Mouse (Mus musculus) embryonic fibroblast, embryonic 13.5 days (primary cell): ENCODE data around the gene Rassf7. TPM values are rescaled to one million over a fixed set of nuclear protein-coding genes. Genes with fewer than 3 reads are reported as not detected.
A peak's percentile ranks its signal among the peaks of the same experiment; 100 is the strongest.
"Not testable (repeated sequence)": the region's sequence is repeated elsewhere in the genome, so short reads cannot be mapped to it uniquely, and the experiment has no call there.

Experiments
- H3K27ac ChIP-seq: 2 replicates; pipeline ENCODE4 v1.5.1; 2012; ENCODE audit warnings: low read length, control low read depth, inconsistent platforms; ENCODE audit not compliant: insufficient read depth
- H3K4me1 ChIP-seq: 2 replicates; pipeline ENCODE4 v1.6.1; 2011; ENCODE audit warnings: low read length; ENCODE audit not compliant: control insufficient read depth, insufficient read depth
- H3K4me3 ChIP-seq: 2 replicates; pipeline ENCODE4 v1.5.1; 2011; ENCODE audit warnings: mild to moderate bottlenecking, control low read depth, low read length; ENCODE audit not compliant: insufficient read depth
- CTCF ChIP-seq: IDR thresholded peaks from 2 replicates; pipeline ENCODE4 v1.5.1; 2011; ENCODE audit warnings: mild to moderate bottlenecking, control low read depth, low read length, moderate library complexity, borderline replicate concordance; ENCODE audit not compliant: insufficient read depth
- POLR2A ChIP-seq: IDR thresholded peaks from 2 replicates; pipeline ENCODE4 v1.6.1; 2011; ENCODE audit warnings: low read depth, mild to moderate bottlenecking, control low read depth, low read length, moderate library complexity
- polyA plus RNA-seq: library from polyadenylated mRNA; stranded (reverse); fragments of >200 nt; gene quantifications from 2 replicates; pipeline ENCODE4 v1.2.4, GENCODE M21; 2011; ENCODE audit warnings: low read depth; ENCODE audit not compliant: missing spikeins, insufficient read length

Gene Rassf7
- polyA plus RNA-seq, 1 experiment: 5.8 TPM

DNA sequence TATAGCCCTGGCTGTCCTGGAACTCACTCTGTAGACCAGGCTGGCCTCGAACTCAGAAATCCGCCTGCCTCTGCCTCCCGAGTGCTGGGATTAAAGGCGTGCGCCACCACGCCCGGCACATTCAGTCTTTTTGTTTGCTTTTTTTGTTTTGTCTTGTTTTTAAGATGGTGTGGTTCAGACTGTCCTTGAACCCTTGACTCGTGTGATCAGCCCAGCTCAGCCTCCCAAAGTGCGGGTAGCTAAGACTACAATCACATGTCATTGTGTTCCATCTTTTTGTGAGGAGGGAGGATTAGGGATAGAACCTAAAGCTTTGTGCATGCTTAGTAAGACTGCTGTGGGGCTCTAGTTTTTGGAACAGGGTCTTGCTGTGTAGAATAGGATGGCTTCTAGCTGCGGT is 15.9 kb downstream of the Rassf7 start:
- TF ChIP-seq CTCF (no peak), POLR2A (no peak)
- H3K4me3 ChIP-seq: no peak overlapping the region
- no peak overlapping the region for H3K27ac ChIP-seq
- H3K4me1 ChIP-seq: no peaks in the 10 kb centered on the region

DNA sequence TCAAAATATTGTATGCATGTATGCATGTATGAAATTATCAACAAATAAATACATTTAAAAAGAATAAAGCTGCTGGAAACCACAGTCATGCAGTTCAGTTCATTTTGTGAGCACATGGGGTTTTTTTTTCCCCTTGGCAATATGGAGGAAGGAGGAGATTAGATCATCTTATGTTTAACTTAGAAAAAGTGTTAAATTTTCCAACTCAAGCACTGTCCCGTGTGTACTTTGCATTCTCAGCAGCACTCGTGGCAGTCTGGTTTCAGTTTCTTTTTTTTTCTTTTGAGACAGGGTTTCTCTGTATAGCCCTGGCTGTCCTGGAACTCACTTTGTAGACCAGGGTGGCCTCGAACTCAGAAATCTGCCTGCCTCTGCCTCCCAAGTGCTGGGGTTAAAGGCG is 34.8 kb downstream of the Rassf7 start:
- H3K4me3 ChIP-seq, H3K27ac ChIP-seq, H3K4me1 ChIP-seq: not testable (repeated sequence)

DNA sequence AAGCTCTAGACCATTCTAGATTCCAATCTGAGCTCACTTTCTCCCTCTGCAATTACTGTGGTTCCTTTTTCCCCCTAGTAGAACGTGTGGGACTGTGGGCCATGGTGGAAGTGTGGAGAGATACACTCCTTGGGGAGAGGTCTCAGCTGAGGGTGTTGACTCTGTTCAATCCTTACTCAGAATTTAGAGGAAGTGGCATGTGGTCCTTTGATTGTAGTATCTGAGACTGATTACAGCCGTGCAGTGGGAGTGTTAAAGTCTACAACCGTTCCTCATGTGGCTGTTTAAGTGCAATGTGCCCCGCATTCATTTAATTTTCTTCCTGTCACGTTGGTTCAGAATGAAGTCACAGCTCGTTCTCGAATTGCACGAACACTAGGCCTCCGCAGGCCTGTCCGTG is 40.5 kb downstream of the Rassf7 start:
- no peak for TF ChIP-seq CTCF
- TF ChIP-seq POLR2A: no peak
- no peaks in the 10 kb centered on the region for H3K4me1 ChIP-seq

DNA sequence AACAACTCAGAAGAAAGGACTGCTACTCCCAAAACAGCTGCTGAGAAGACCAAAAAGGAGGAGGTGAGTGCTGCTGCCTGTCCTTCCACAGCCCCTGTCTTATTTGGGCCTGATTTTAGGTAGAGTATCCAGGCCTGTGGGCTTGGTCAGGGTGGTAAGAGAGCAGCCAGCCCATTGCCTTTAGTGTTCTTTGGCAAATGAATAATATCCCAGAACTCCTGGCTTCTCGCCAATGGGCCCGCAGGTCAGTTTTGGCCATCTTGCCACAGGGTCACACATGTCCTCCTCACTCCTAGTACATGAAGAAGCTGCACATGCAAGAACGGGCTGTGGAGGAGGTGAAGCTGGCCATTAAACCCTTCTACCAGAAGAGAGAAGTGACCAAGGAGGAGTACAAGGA is 45.8 kb downstream of the Rassf7 start:
- Histone ChIP-seq H3K27ac (no peak overlapping the region), H3K4me1 (no peaks in the 10 kb centered on the region; the same call in 1 of the 2 replicates), H3K4me3 (no peak overlapping the region)
- TF ChIP-seq CTCF: no peak
- no peak for TF ChIP-seq POLR2A

More for the DNA sequence above, 40.5 kb downstream of the Rassf7 start:
- Histone ChIP-seq H3K4me3 (no peak overlapping the region), H3K27ac (no peak overlapping the region)

DNA sequence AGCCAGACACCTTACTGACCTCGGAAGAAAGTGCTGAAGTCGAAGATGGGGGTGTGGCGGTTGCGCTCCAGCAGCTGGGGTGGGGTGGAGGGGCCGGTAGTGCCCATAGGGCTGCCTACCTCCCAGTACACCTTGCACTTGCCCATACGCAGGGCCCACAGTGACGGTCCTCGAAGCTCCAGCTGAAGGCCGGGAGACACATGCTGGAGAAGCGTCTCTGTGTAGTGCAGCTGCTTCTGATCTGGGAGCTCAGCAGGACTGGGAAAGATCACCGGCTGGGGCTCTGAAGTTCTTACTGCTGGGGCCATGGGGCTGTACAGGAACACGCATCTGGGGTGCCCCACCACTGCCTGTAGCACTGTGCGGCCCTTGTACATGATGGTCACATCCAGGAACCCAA is 48.0 kb downstream of the Rassf7 start:
- no peaks in the 10 kb centered on the region; the same call in 1 of the 2 replicates for H3K4me1 ChIP-seq
- TF ChIP-seq POLR2A (no peak), CTCF (no peak)
- no peak overlapping the region for H3K27ac ChIP-seq
- H3K4me3 ChIP-seq: no peak overlapping the region

DNA sequence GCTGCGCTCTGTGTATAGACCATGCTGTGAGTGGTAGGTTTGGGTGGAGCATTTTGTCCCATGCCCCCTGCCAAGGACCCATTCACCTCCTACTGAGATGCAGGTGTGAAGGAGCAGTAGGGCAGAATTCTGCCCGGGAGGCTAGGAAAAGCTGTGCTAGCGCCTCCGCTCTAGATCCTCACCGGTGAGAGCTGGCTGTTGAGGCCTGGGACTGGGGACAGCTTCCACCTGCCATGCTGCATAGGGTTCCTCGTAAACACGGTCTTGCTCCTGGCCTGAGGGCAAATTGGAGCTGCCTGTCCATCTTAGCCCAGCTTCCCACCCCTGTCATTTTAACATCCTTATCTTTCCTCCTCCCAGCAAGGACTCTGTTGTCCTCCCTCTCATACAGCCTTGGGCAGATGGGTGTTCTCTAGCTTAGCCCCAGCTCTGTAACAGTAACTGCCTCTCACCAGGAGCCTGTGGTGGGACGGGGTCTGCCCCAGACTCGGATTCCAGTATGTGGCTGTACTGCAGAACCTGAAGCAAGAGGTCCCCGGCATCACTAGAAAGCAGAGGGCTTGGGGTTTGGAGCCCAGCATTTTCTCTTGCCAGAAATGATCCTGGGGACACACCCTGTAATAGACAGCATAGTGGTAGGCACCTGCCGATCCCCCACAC is 48.5 kb downstream of the Rassf7 start:
- no peak for TF ChIP-seq POLR2A
- TF ChIP-seq CTCF: no peak
- Histone ChIP-seq H3K4me1 (no peaks in the 10 kb centered on the region; the same call in 1 of the 2 replicates), H3K4me3 (no peak overlapping the region), H3K27ac (no peak overlapping the region)

DNA sequence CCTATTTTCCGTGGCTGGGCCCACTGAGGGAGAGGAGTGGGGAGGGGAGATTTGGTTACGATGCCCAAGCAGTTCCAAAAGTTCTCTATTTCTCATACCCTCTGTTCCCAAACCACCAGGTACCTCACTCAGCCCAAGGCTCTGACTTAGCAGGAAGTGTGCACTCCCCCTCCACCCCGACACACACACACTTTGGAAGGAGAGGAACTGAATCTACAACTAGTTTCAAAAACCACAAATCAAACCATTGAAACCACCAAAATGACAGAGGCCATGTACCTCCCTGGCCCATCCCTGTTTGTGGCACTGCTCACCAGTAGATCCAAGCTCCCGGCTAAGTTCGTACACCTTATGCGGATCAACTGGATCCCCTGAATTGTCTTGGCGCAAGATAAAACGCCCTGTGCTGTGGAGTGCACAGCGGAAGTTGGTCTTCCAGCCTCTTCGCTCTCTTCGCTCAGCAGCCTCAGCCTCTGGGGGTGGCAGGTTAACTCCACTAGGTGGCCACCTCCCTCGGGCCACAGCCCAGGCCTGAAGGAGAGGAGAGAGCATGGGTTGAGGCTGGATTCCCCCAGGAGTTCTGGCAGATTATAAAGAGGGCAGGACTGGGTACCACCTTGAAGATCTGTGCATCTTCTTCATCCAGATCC is 49.2 kb downstream of the Rassf7 start:
- H3K4me3 ChIP-seq: no peak overlapping the region

DNA sequence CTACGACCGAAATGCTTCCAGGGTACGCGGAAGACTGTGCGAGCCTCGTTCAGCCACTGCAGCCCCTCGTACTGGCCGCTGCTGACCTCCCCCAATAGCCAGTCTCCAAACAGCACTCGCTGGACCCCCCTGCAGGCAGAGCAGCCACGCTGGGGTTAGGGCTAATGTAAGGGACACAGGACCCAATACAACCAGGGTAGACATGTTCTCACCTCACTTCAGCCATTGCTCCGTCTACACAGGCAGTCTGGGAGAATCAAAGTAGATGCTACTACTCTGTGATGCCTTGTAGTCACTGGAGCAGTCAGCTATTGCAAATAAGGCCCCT is 49.7 kb downstream of the Rassf7 start:
- Histone ChIP-seq H3K4me3 (peak overlapping the region; percentile 82; the same call in 1 of the 2 replicates), H3K27ac (no peak overlapping the region), H3K4me1 (no peaks in the 10 kb centered on the region; the same call in 1 of the 2 replicates)
- TF ChIP-seq POLR2A (no peak), CTCF (no peak)

More for the DNA sequence above, 49.2 kb downstream of the Rassf7 start:
- H3K27ac ChIP-seq: no peak overlapping the region
- no peaks in the 10 kb centered on the region; the same call in 1 of the 2 replicates for H3K4me1 ChIP-seq
- peak; percentile 49; the same call in 1 of the 2 replicates for TF ChIP-seq CTCF
- no peak for TF ChIP-seq POLR2A

DNA sequence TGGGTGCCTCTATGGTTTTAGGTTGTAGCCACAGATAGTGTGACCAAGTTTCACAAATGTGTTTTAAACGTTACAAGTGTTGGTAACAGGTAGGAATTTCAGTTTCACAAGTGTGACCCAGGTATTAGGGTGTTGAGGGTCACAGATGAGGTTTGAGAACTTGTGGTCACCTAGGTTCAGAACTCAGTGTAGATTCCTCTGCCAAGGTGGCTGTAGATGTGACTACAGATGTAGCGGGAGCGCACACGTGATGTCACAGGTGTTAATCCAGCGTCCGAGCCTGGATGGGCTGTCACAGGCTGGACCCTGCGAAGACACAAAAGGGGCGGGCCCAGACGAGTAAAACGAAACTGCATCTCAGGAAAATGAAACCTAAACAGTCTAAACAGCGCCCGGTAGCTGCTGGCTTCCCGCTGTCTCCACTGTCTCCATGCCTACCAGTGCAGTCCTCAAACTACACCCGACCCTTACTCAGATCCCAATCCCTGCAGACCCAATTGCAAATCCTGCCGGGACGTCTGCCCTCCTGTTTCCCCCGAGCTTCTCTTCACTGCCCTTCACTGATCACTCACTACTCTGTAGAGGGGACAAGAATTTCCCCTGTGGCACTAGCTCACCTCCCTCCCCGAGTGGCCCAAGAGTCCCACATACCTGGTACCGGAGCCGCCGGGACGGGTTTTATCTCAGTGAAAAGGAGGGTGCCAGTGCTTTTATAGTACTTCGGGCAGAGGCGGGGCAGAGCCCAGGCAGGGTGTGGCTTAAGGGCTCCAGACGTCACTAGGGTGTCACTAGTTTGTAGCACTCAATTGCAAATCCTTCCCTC is 50.3 kb downstream of the Rassf7 start, which contains the start of gene Irf7:
TSS of gene Irf7 (minus strand) at position 743 of the 823 bp plus-strand sequence.
- TF ChIP-seq CTCF (no peak), POLR2A (peak; percentile 62; the same call in 1 of the 2 replicates)
- no peak within 1 kb of the TSS for H3K27ac ChIP-seq
- peak within 1 kb of the TSS; percentile 82 for H3K4me3 ChIP-seq
- no peaks in the 10 kb centered on the region; the same call in 1 of the 2 replicates for H3K4me1 ChIP-seq

Other genes starting within 250 kb of the Rassf7 start
- 5.1 and 16.5 TPM in 2 replicates for gene Ifitm1, start 248.6 kb upstream of the Rassf7 start, polyA plus RNA-seq
- gene Ifitm3, start 205.1 kb upstream of the Rassf7 start, polyA plus RNA-seq: 1,040 and 1,188 TPM in 2 replicates
- gene Ifitm6, start 197.9 kb upstream of the Rassf7 start, polyA plus RNA-seq: not detected in 2 replicates
- not detected in 2 replicates for gene Gm17387, start 186.7 kb upstream of the Rassf7 start, polyA plus RNA-seq
- gene B4galnt4, start 154.8 kb upstream of the Rassf7 start, polyA plus RNA-seq: 0.53 and 1.6 TPM in 2 replicates
- not detected in 2 replicates for gene Pkp3, start 137.6 kb upstream of the Rassf7 start, polyA plus RNA-seq
- gene Sigirr, start 115.3 kb upstream of the Rassf7 start, polyA plus RNA-seq: not detected in 2 replicates
- not detected in 2 replicates for gene Ano9, start 98.1 kb upstream of the Rassf7 start, polyA plus RNA-seq
- 27.0 and 28.3 TPM in 2 replicates for gene Ptdss2, start 93.5 kb upstream of the Rassf7 start, polyA plus RNA-seq
- gene Rnh1, start 43.0 kb upstream of the Rassf7 start, polyA plus RNA-seq: 108 and 119 TPM in 2 replicates
- 54.0 and 62.7 TPM in 2 replicates for gene Hras, start 21.9 kb upstream of the Rassf7 start, polyA plus RNA-seq
- 1.9 and 2.4 TPM in 2 replicates for gene Lrrc56, start 21.7 kb upstream of the Rassf7 start, polyA plus RNA-seq
- gene Lmntd2, start 1.8 kb upstream of the Rassf7 start, polyA plus RNA-seq: 0.38 and 0.58 TPM in 2 replicates
- 54.7 and 58.7 TPM in 2 replicates for gene Phrf1, start 12.9 kb downstream of the Rassf7 start, polyA plus RNA-seq
- gene Irf7, start 50.6 kb downstream of the Rassf7 start, polyA plus RNA-seq: 6.0 and 7.2 TPM in 2 replicates
- not detected in 2 replicates for gene Cdhr5, start 60.9 kb downstream of the Rassf7 start, polyA plus RNA-seq
- gene Sct, start 63.3 kb downstream of the Rassf7 start, polyA plus RNA-seq: not detected in 2 replicates
- gene Drd4, start 76.1 kb downstream of the Rassf7 start, polyA plus RNA-seq: 0.28 TPM in 1 of 2 replicates, not detected in the other
- gene Deaf1, start 111.8 kb downstream of the Rassf7 start, polyA plus RNA-seq: 30.5 and 37.2 TPM in 2 replicates
- 24.6 and 25.4 TPM in 2 replicates for gene Tmem80, start 111.9 kb downstream of the Rassf7 start, polyA plus RNA-seq
- gene Eps8l2, start 123.0 kb downstream of the Rassf7 start, polyA plus RNA-seq: 4.2 and 9.1 TPM in 2 replicates
- gene Taldo1, start 176.3 kb downstream of the Rassf7 start, polyA plus RNA-seq: 93.0 and 121 TPM in 2 replicates
- 30.5 and 41.5 TPM in 2 replicates for gene Gatd1, start 198.3 kb downstream of the Rassf7 start, polyA plus RNA-seq
- 4.9 and 5.4 TPM in 2 replicates for gene Cend1, start 213.6 kb downstream of the Rassf7 start, polyA plus RNA-seq
- gene Slc25a22, start 222.0 kb downstream of the Rassf7 start, polyA plus RNA-seq: 24.0 and 26.9 TPM in 2 replicates
- gene Pidd1, start 228.2 kb downstream of the Rassf7 start, polyA plus RNA-seq: 12.4 and 18.1 TPM in 2 replicates
- 1,600 and 1,818 TPM in 2 replicates for gene Rplp2, start 231.5 kb downstream of the Rassf7 start, polyA plus RNA-seq
- 18.9 and 26.7 TPM in 2 replicates for gene Pnpla2, start 239.3 kb downstream of the Rassf7 start, polyA plus RNA-seq
- 1.3 and 2.7 TPM in 2 replicates for gene Cracr2b, start 245.2 kb downstream of the Rassf7 start, polyA plus RNA-seq